Mouse (Mus musculus): ENCODE measurements around the gene Ndufaf4.

DNA sequence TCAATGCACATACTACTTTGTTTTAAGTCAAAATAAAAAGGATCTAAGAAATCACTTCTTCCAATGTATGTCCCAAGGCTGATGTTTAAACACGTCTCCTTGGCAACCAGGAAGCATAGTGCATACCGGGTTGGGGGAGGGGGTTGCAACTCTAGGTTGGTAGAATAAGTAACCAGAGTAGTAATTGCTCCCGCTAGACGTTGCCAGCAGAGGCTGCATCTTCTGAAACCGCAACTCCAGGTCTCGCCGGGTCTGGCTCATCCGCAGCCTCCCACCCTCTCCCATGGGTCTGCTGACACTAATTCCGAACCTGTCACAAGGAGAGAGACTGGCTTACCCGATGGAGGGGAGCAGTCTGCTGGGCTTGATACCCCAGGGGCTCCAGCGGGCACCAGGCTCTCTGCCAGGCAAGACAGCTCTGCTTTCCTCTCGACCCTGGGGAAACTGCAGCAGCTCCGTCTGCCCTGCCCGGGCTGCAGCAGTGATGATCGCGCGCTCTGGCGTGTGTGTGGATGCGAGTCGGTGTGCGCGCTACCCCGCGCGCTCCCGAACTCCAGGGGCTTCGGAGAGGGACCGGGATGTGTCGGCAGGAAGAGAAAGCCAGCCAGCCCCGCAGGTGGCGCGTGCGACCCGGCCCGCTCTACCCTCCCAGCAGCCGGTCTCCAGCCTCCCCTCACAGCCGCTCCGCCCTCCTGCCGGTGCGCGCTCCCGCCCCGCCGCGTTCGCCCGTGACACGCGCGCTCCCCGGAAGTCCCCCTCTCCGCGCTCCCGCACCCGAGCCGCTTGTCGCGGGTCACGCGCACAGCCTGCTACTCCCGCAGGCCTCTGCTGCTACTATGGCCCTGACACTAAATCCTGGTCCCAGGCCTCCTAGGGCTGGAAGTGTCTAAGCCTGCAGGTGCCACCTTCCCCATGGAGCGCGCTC lies 47.2 kb upstream of the Ndufaf4 start, which contains the start of gene Klhl32:
- TF ChIP-seq CTCF (IDR thresholded peaks at IDR 0.05; ENCODE audit: borderline replicate concordance, extremely low read depth, insufficient read depth, insufficient read length) (no peak), POLR2A (IDR thresholded peaks at IDR 0.05; ENCODE audit: borderline replicate concordance, extremely low read depth, insufficient read depth, insufficient read length, poor library complexity, severe bottlenecking) (peak; percentile 55)
